Mouse (Mus musculus): Measurements from ENCODE around the gene Traf4.

Gene Traf4

DNA sequence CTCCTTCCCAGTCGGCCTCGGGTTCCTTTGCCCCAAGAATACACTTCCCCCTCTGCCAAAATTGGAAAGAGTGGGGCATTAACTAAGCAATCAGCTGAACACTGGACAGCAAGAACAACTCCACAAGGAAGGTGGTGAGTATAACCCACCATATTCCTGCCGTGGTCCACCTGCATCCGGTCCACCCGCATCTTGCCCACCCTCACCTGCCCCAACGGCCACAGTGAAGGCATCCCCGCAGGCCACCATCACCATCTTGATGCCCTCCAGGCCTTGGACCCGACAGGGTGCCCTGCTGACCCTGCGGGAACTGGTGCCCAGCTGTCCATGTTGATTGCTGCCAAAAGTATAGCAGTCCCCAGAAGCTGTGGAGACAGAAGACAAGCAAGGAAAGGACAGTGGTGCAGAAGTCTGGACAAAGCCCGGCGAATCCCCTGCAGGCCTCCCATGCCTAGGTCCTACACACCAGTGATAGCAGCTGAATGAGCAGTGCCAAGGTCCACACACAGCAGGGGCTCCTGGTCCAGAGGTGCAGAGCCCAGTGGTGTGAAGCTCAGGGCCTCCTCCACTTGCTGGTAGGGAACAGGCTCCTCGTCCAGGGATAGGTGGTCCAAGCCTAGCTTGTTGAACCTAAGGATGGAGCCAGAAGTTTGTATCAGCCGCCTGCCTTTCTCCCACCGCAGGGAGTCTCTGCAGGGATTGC, 2.0 kb upstream of the Traf4 start:
- no peak for DNase-seq (ENCODE audit: inconsistent ontology term)

DNA sequence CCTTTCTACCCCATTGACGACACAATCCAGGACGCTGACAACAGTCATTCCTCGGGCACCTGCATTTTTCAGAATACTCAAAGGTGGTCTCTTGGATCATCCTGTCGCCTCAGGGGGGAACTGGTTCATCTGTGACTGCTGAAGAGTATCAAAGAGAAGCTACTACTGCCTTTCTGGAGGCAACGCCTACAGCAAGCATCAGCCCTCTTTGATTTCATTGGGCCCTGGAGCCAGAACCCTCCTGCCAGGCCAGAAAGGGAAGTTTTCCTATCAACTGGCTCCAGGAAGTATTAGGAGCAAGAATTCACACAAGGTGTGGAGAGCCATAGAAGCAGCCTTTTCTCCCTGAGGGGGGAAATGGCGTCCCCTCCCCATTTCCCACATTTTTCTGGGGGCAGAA, 1.3 kb upstream of the Traf4 start:
- DNase-seq (ENCODE audit: inconsistent ontology term) = no peak

DNA sequence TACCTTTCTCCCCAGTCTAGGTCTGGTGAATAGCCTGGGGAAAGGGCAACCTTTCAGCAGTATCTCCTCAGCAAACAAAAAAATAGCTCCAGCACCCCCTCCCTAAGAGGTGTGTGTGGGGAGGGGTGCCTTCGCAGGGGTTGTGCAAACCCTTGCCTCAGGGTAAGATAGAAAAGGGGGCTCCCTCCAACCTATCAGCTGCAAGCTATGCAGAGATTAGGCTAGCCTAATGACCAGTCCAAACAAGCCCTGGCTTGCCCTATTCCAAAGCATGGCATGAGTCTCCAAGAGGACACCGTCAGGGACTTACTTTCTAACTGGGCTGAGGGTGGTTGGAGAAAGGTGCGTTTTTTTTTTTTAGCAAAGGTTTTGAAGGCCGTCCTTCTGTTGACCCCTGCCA, 772 bp upstream of the Traf4 start:
- DNase-seq (ENCODE audit: inconsistent ontology term) = no peak

DNA sequence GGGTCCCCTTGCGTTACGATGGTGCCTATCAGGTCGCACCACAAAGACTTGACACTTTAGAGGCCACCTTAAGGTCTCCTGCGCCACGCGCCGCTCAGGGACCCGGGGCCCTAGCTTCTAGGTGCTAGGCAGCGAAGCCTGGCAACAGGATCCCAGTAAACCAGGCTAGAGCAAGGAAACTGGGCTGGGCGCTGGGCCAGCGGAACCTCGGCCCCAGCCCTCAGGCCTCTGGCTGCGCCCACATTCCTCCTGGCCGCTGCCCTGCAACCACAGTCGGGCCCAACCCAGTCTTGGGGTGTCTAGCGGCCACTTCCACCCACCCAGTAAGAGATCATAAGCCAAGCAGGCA, 346 bp upstream of the Traf4 start:
- DNase-seq (ENCODE audit: inconsistent ontology term) = peak; percentile 94

DNA sequence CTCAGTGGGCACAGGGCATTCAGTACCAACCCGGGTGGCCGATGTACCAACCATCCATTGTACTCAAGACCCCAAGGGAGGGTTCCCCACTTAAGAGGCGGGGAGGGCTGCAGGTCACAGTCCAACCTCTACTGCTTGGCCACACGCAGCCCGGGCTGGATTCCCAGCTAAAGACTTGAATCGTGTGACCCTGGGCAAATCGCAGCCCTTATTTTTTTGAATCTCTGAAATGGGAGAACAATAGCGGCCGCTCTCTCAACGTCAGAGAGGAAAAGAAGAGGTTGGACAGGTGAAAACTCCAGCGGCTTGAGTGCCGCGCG, 825 bp downstream of the Traf4 start:
- DNase-seq (ENCODE audit: inconsistent ontology term) = no peak

DNA sequence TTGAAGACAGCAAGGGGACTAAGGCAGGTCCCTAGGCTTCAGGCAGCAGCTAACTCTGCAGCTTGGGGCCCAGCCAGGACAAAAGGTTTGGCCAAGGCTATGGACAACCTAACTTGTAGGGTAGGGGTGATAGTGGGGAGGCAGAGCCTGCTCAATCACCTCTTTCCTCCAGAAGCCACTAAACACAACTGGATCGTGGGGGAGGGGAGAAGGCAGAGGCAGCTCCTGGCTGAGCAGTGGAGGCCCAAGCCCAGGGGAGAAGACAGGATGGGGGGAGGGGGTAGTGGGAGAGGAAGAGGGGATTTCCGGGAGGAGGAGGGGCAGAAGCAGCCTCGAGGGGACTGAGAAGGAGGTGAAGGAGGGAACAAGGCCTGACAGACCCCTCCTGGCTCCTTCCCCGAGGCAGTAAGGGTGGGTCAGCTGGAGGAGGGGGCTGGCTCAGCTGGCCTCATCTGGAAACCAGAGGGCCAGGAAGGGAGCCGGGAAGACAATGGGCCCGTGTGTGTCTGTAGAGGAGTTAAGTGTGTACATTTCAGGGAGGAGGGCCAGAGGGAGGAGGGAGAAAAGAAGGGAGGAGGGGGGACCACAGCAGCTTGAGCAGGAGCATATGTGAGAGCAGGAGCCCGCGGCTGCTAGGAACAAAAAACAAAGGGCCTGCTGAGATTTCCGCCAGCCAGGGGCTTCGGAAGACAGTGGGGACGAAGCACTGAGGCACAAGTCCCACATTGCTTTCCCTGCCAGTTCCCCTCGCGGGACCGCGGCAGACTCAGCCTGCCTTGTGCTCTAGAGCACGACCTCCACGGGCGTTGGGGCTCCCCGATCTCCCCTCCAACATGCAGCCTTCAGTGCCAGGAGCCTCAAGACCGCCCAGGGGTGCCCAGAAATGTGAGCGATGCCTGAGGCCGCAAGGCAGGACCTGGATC, 1.4 kb downstream of the Traf4 start:
- peak; percentile 47 for DNase-seq (ENCODE audit: inconsistent ontology term)

DNA sequence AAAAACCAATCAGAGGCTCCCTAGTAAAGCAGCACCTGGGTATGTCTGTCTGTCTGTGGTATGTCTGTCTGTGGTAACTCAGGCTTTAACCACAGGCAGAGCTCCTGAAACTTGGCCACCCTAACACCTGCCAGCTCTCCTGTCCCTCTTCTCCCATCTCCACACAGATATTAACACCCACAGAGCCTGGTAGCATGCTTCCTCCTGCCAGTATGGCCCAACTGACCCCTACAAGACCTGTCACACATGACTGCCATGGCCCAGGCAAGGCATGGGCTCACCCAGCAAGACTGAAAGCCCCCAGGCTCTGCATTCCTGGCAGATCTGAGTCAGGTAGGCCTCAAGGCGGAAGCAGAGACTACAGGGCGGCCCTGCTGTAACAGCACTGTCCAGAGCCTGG, 2.3 kb downstream of the Traf4 start:
- peak; percentile 21 for DNase-seq (ENCODE audit: inconsistent ontology term)

DNA sequence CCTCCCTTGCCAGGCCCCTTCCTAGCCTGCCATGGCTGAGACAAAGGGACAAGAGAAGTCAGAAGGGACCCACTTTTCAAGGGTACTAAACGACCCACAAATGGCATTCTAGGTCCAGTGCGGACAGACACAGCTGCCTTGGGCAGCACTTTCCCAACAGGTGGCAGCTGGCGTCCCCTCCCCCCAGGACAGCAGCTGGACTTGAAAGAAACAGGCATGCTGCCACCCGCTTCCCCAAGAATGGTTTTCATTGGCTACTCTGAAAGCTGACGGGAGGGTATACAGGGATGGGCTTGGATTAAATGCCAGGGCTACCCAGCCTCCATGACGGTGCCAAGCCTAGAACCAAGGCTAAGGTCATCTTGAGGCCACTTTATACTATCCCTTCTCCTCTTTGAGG, 2.9 kb downstream of the Traf4 start:
- DNase-seq (ENCODE audit: inconsistent ontology term) = peak; percentile 43

- no peak for DNase-seq (ENCODE audit: inconsistent ontology term)
Observed at GRCm38 (mm10) chr11:78161968-78162367, 3.4 kb downstream of the Traf4 start.

DNA sequence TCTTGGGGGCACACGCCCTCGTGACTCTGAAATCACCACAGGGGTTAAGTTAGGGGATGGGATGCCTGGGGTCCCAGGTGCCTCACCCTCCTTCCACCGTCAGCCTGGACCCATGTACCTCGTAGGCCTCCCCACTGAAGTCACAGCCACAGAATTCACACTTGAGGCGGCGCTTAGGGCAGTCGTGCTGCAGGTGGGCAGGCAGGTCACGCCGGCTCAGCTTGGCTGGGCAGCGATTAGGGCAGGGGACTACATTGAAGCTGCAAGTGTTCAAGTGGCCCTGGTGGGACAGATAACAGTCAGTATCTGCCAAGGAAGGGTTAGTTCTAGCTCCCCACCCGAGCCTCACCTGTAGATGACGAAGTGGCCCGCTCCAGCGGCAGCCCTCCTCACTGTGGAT, 4.2 kb downstream of the Traf4 start:
- no peak for DNase-seq (ENCODE audit: inconsistent ontology term)

GRCm38 (mm10) chr11:78160675-78161074, 4.7 kb downstream of the Traf4 start:
- no peak for DNase-seq (ENCODE audit: inconsistent ontology term)

DNA sequence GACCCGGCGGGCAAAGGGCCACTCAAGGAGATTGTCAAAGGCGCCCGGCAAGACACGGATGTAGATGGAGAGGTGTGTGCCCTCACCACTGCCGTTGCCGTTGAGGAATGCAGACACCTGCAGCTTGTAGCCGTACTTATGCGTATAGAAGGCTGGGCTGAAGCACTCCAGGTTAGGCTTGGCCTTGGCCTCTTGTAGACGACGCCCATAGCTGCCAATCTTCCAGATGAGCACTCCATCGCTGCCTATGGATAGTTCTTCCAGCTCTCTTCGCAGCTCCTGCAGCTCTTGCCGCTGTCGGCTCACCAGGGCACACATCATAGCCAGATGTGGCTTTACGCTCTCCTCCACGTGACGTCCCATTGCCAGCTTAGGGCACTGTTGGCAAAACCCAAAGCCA, 5.2 kb downstream of the Traf4 start:
- no peak for DNase-seq (ENCODE audit: inconsistent ontology term)

GRCm38 (mm10) chr11:78159557-78159956, 5.8 kb downstream of the Traf4 start:
- no peak for DNase-seq (ENCODE audit: inconsistent ontology term)

DNA sequence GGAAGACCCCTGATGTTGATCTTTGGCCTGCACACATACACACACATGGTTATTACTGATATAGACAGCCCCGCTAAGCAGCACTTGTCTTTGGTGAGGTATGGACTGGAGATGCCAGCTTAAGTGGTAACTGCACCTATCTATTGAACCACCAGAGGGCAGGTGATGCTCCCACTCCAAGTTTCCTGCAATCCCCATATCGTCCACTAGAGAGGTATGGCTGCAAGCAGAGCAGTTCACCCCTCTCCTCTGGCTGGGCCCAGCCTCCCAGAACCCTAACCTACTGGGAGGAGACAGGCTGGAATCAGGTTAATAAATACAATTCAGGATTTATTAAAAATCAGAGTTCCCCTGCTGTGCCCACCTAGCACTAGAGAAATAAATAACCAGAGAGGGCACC, 6.3 kb downstream of the Traf4 start:
- peak; percentile 86 for DNase-seq (ENCODE audit: inconsistent ontology term)

DNA sequence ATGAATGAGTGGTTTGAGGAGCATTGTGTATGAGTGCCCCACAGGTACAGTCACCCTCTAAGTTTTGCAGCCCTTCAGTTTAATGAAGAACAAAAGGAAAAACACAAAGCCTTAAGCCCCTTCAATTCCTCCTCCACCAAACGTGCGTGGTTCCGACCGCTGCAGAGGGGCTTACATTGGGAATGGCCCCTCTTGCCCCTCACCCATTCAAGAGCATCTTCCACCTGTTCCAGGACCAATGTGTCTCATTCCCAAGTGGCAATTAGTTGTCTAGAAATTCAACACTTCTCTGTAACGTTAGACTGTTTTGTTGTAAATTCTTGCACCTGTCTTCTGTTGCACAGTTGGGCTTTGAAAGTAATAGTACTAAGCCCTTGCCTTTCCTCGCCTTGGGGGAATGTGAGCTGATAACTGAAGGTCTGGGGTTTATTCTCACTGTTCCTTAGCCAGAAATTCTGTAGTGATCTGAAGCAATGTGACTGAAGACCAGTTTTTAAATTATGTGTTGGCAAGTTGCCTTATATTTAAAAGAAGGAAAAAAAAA, 9.2 kb downstream of the Traf4 start:
- no peak for DNase-seq (ENCODE audit: inconsistent ontology term)

- DNase-seq (ENCODE audit: inconsistent ontology term) = no peak
Observed at GRCm38 (mm10) chr11:78155674-78156073, 9.7 kb downstream of the Traf4 start.

DNA sequence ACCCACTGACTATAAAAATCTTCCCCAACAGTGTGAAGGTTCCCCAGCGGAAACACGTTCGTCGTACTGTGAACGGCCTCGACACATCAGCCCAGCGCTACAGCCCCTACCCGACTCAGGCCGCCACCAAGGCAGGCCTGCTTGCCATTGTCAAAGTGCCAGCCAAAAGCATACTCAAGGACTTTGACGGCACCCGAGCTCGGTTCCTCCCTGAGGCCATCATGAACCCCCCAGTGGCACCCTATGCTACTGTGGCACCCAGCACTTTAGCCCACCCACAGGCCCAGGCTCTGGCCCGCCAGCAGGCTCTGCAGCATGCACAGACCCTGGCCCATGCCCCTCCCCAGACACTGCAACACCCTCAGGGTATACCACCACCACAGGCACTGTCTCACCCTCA, 11.6 kb downstream of the Traf4 start:
- no peak for DNase-seq (ENCODE audit: inconsistent ontology term)

GRCm38 (mm10) chr11:78152299-78153231, 12.8 kb downstream of the Traf4 start:
- peak; percentile 92 for DNase-seq (ENCODE audit: inconsistent ontology term)

- no peak for DNase-seq (ENCODE audit: inconsistent ontology term)
Observed at GRCm38 (mm10) chr11:78151161-78151560, 14.2 kb downstream of the Traf4 start.

DNA sequence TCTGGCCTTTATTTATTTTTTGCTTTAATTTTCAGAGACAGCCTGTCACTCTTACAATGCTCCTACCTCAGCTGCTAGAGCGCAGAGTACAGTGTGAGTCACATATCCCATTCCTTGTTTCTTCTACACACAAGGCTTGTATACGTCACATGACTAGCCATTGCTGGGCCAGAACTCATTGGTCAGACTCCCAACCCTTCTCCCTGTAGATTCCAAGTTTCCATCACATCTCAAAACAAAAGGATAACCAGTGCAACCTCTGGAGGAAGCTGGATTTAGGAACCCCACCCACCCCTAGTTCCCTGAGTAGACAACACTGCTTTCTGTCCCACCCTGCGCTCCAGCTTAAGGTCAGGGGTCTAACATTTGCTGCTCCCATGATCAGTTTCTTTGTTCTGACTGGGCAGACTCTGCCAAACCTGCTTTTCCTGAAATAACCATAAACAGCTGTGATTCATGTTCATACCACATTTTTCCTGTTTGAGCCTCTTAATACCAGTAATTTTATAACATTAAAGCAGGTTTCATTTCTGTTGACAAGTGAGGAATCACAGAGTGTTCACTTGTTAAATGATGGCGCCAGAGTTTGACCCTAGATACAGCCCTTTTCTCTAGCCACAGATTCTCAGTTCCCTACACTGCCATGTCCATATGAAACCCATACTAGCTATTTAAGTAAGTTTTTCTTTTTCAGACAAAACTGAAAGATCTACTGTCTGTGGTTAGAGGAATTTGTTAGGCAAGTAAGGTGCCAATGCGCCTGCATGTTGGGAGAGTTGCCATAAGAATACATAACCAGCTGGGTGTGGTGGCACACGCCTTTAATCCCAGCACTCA, 18.5 kb downstream of the Traf4 start:
- DNase-seq (ENCODE audit: inconsistent ontology term) = no peak

DNA sequence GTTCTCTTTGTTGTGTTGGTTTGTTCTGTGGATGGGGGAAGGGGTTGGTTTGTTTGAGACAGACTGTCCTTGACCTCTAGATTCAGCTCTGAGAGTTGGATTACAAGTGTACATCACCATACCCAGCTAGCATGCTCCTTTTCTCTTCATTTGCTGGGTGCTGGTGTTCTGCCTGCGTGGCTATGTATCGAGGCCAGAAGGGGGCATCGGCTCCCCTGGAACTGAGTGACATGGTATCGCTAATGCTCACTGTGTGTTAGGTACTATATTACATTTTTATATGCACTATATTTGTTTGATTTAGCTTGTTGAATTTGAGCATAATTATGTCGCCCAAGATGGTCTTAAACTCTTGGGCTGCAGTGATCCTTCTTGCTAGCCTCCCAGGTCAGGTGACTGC, 19.2 kb downstream of the Traf4 start:
- no peak for DNase-seq (ENCODE audit: inconsistent ontology term)

Measured in Muller cell, postnatal 12 days (primary cell).